Mouse (Mus musculus) embryo, embryonic 10 days (tissue): Measurements from ENCODE around the gene Far2.

Experiments
- DNase-seq: peaks from one replicate; pipeline ENCODE4 v3.0.0-alpha.2; 2015; ENCODE audit warnings: low spot score

Far2 gene

DNA sequence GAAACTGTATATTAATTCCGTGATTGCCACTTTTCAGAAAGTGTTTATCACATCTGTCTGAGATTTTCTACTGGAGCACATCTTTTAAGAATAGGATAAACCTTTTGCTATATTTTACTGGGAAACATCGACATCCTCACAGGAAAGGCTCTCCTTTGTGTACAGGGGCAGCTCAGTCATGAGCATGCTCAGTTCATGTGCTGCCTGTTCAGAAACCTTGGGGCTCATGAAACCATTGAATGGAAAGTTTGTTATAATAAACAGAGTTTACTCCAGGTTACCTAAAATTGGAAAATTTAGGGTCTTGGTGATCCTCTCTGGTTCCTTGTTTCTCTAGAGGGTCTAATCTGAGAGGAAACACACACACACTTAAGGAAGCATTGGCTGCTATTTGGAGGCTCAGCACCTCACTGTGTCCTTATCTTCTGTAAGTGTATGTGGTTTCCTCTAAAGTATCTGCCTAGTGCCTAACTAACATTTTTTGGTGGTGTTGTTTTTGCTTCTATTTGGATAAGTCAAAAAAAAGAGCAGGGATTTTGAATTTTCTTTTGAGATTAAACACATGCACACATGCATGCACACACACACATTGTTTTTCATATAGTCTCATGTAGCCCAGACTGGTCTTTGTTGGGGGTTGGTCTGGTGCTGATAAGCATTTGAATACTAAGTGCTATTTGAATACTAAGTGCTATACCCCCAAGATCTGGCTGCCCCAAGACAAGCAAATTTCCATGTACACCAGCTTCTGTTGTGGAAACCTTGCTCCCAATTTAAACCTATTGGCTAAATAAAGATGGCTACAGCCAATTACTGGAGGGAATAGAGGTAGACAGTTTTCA, 171.4 kb downstream of the Far2 start:
- DNase-seq = no peak

GRCm38 (mm10) chr6:148222686-148223085, 175.6 kb downstream of the Far2 start:
- DNase-seq = no peak

DNA sequence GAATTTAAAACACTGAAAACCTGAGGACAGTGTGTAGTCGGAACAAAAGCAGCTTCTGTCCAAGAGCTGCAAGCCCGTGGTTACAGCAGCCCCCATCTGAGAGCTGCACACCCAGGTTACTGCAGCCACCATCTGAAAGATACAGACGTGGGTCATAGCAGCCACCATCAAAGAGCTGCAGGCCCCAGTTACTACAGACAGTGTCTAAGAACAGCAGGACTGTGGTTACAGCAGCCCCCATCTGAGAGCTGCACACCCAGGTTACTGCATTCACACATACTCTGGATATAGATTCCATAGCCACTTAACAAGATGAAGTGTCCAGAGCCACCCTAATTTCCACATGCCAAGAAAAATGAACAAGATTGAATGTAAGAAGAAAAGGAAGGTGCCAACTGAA, 180.5 kb downstream of the Far2 start:
- DNase-seq = no peak
